Mouse (Mus musculus) myocyte (in vitro differentiated cells): ENCODE data around the gene BC024978.

Experiments
- E2F4 ChIP-seq: IDR thresholded peaks from one replicate; pipeline ENCODE4 v1.6.1; 2011; ENCODE audit warnings: mild to moderate bottlenecking, control low read depth, moderate library complexity; ENCODE audit not compliant: insufficient read depth
- MYOG ChIP-seq, 3 experiments: IDR thresholded peaks; one replicate each; pipeline ENCODE4 v1.6.1; 2011; ENCODE audit warnings: control low read depth in 2 of 3, low read depth in 2 of 3, mild to moderate bottlenecking in 2 of 3; ENCODE audit not compliant: insufficient read length in 2 of 3, control insufficient read depth in 1 of 3, insufficient read depth in 1 of 3
- POLR2A ChIP-seq: IDR thresholded peaks from one replicate; pipeline ENCODE4 v1.6.1; 2011; ENCODE audit warnings: low read depth, mild to moderate bottlenecking, control low read depth, moderate library complexity; ENCODE audit not compliant: insufficient read length
- REST ChIP-seq: IDR thresholded peaks from one replicate; pipeline ENCODE4 v1.6.1; 2011; ENCODE audit warnings: mild to moderate bottlenecking, control low read depth, moderate library complexity; ENCODE audit not compliant: insufficient read depth, insufficient read length
- TCF12 ChIP-seq: IDR thresholded peaks from one replicate; pipeline ENCODE4 v1.6.1; 2011; ENCODE audit warnings: mild to moderate bottlenecking, control low read depth; ENCODE audit not compliant: poor library complexity, insufficient read depth, severe bottlenecking

DNA sequence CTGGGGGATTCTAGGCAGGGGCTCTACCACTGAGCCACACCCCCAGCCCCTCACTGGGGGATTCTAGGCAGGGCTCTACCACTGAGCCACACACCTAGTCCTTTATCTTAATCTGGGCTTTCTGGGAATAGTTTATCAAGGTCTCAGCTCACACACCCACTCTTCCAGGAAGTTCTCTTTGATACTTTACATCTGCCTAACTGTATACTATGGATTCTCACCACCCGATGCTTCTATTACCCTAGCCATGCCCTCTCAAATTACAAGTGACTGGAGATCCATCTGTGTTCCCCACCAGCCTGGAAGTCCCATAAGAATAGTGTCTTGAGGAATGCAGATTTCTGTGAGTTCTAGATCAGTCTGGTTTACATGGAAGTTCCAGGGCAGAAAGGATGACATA lies 27.0 kb downstream of the BC024978 start:
- no peak for TF ChIP-seq POLR2A
- TF ChIP-seq MYOG (IDR thresholded peaks at IDR 0.05; ENCODE audit: control insufficient read depth in 1 of 3, insufficient read depth in 1 of 3, insufficient read length in 2 of 3, low read depth in 2 of 3): no peak
- no peak for TF ChIP-seq TCF12
- no peak for TF ChIP-seq E2F4
- TF ChIP-seq REST: no peak
